Mouse (Mus musculus): ENCODE measurements around the gene Degs1. TPM values are rescaled to one million over a fixed set of nuclear protein-coding genes. Genes with fewer than 3 reads are reported as not detected.
"Not testable (repeated sequence)": the region's sequence is repeated elsewhere in the genome, so short reads cannot be mapped to it uniquely, and the experiment has no call there.

Gene Degs1
- polyA plus RNA-seq, 1 experiment from 2014 or later: 139 TPM

DNA sequence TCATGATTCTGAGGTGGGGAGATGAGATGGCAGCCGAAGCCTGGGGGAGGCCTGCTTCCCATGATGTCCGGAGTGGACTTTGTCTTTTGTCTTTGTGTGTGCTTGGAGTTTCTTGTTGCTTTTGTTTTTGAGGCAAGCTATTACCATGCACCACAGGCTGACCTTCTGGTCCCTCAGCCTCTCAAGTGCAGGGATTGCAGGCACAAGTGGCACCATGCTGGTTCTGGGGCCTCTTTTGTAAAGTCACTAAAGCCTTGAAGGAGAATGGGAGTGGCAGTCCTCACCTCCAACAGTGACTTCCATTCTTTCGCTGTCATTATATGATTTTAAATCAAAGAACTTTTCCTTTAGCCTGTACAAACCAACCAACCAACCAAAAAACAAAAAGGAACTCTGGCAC lies 14.6 kb upstream of the Degs1 start:
- Histone ChIP-seq H3K4me1 (no peaks in the 10 kb centered on the region), H3K27me3 (replicated peaks) (no peaks in the 10 kb centered on the region), H3K4me3 (replicated peaks) (no peak overlapping the region), H3K9ac (no peak overlapping the region), H3K36me3 (no peaks in the 10 kb centered on the region), H3K9me3 (no peaks in the 10 kb centered on the region), H3K4me2 (no peak overlapping the region), H3K27ac (no peak overlapping the region)
- no peak for ATAC-seq (ENCODE audit: insufficient read depth, low FRiP score, low read depth)
- WGBS: 83% methylated on average over 3 of the region's 3 CpGs

DNA sequence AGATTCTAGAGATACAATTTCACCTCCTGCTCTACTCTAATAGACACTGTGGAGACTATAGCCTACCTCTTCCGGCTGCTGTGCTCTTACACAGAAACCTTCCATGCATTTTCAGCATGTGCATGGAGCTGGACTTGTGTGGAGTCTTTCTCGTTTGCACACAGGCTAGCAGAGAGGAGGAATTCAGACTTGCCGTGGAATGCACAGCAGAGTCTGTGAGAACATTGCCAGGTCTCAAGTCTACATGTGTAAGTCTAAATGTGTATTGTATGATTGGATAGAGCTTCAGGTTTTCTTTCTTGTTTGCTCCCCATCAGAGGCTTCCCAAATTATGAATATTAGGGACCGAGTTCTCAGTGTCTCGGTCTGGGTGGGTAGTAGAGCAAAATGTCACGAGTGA lies 14.2 kb upstream of the Degs1 start:
- no peaks in the 10 kb centered on the region for H3K27me3 ChIP-seq (replicated peaks)
- H3K27ac ChIP-seq: no peak overlapping the region
- no peaks in the 10 kb centered on the region for H3K4me1 ChIP-seq
- ATAC-seq (ENCODE audit: insufficient read depth, low FRiP score, low read depth): no peak
- no peak overlapping the region for H3K4me2 ChIP-seq
- WGBS: 83% methylated on average over 6 of the region's 6 CpGs
- H3K9me3 ChIP-seq: no peaks in the 10 kb centered on the region
- no peak overlapping the region for H3K9ac ChIP-seq
- no peaks in the 10 kb centered on the region for H3K36me3 ChIP-seq
- H3K4me3 ChIP-seq (replicated peaks): no peak overlapping the region

DNA sequence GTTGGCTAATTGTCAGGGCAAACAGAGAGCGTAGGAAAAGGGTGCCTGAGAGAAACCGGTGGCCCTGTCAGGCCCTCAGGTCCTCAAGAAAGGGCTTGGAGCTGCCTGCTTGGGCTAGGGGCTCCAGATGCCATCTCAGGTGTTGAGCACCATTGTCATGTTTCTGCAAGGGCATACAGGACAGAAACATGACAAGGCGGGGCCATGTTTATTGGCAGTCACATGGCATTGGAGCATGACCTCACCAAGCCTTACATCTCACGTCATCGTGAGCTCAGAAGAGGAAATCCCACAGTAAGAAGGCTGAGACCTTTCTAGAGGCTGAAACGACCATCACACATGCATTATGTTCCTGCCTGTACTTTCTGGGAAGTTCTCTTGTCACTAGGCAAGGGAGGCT lies 13.5 kb upstream of the Degs1 start:
- no peaks in the 10 kb centered on the region for H3K36me3 ChIP-seq
- 83% methylated on average over 6 of the region's 6 CpGs for WGBS
- no peak overlapping the region for H3K9ac ChIP-seq
- H3K27ac ChIP-seq: no peak overlapping the region
- ATAC-seq (ENCODE audit: insufficient read depth, low FRiP score, low read depth): no peak
- H3K4me1 ChIP-seq: no peaks in the 10 kb centered on the region
- H3K9me3 ChIP-seq: no peaks in the 10 kb centered on the region
- H3K4me3 ChIP-seq (replicated peaks): no peak overlapping the region
- no peak overlapping the region for H3K4me2 ChIP-seq
- H3K27me3 ChIP-seq (replicated peaks): no peaks in the 10 kb centered on the region

- H3K36me3 ChIP-seq: no peaks in the 10 kb centered on the region
- no peak overlapping the region for H3K27ac ChIP-seq
- H3K4me1 ChIP-seq: no peaks in the 10 kb centered on the region
- H3K27me3 ChIP-seq (replicated peaks): no peaks in the 10 kb centered on the region
- no peaks in the 10 kb centered on the region for H3K9me3 ChIP-seq
- ATAC-seq (ENCODE audit: insufficient read depth, low FRiP score, low read depth): no peak
- H3K4me3 ChIP-seq (replicated peaks): no peak overlapping the region
- 49% methylated on average over 4 of the region's 4 CpGs for WGBS
- H3K9ac ChIP-seq: no peak overlapping the region
- no peak overlapping the region for H3K4me2 ChIP-seq
These were observed 9.7 kb upstream of the Degs1 start for GRCm38 (mm10) chr1:182292291-182292690.

DNA sequence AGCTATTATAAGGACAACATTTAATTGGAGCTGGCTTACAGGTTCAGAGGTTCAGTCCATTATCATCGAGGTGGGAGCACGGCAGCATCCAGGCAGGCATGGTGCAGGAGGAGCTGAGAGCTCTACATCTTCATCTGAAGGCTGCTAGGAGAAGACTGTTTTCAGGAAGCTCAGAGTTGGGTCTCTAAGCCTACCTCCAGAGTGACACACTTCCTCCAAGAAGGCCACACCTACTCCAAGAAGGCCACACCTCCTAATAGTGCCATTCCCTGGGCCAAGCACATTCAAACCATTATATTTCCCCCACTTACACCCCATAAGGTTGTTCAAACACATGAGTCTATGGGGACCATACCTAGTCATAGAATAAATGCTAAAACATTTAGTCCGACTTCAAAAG lies 8.1 kb upstream of the Degs1 start:
- H3K27ac ChIP-seq; H3K4me2 ChIP-seq; H3K9ac ChIP-seq; H3K9me3 ChIP-seq; ATAC-seq (ENCODE audit: insufficient read depth, low FRiP score, low read depth); H3K4me1 ChIP-seq; H3K36me3 ChIP-seq; H3K4me3 ChIP-seq (replicated peaks); H3K27me3 ChIP-seq (replicated peaks): not testable (repeated sequence)
- 91% methylated on average over 3 of the region's 3 CpGs for WGBS

- 61% methylated on average over 2 of the region's 2 CpGs for WGBS
These were observed 7.2 kb upstream of the Degs1 start for GRCm38 (mm10) chr1:182289781-182290180.

DNA sequence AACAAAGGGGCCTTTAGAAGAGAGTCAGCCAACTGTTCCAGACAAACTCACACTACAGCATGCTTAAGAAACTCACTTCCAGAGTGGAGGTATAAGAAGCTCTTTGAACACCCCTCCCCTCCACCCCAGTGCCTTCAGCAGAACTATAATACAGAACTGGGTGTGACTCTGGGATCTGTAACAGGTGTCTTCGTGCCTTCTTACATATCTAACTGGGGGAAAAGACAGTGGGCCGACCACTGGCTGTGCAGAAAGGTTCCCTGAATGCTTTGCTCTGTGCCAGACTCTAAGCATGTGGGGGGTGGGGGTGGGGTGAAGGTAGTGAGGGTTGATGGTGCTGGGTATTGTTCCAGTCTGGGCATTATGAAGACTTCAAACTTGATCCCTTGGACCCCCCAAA lies 6.0 kb upstream of the Degs1 start:
- Histone ChIP-seq H3K27me3 (replicated peaks) (no peaks in the 10 kb centered on the region), H3K9ac (no peak overlapping the region), H3K27ac (no peak overlapping the region), H3K4me2 (no peak overlapping the region), H3K36me3 (no peaks in the 10 kb centered on the region), H3K4me3 (replicated peaks) (no peak overlapping the region), H3K4me1 (no peaks in the 10 kb centered on the region), H3K9me3 (no peaks in the 10 kb centered on the region)
- WGBS: 65% methylated on average over 2 of the region's 2 CpGs
- ATAC-seq (ENCODE audit: insufficient read depth, low FRiP score, low read depth): no peak

More at GRCm38 (mm10) chr1:182289781-182290180, 7.2 kb upstream of the Degs1 start:
- H3K27me3 ChIP-seq (replicated peaks): no peaks in the 10 kb centered on the region
- H3K4me3 ChIP-seq (replicated peaks): no peak overlapping the region
- ATAC-seq (ENCODE audit: insufficient read depth, low FRiP score, low read depth): no peak
- H3K4me1 ChIP-seq: no peaks in the 10 kb centered on the region
- no peak overlapping the region for H3K9ac ChIP-seq
- no peaks in the 10 kb centered on the region for H3K9me3 ChIP-seq
- no peak overlapping the region for H3K4me2 ChIP-seq
- H3K27ac ChIP-seq: no peak overlapping the region
- no peaks in the 10 kb centered on the region for H3K36me3 ChIP-seq

DNA sequence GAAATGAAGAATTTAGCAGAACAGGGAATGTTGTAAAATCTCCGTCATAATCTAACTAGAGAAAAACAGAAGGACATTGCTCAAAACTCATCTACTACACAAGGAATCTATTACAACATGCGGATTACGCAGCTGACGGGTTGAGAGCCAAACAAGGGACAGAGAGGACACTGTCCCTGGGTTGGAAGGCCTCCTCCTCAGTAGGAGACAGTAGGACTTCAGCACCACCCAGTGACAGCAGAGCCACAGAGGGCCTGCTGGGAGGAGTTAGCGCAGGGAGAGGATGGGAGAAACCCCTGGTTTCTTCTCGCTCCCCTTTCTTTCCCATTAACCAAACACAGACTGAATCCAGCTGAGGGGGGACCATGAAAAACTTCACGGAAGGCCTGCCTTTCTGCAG lies 5.2 kb upstream of the Degs1 start:
- Histone ChIP-seq H3K4me2 (no peak overlapping the region), H3K27me3 (replicated peaks) (no peaks in the 10 kb centered on the region), H3K9ac (no peak overlapping the region), H3K4me3 (replicated peaks) (no peak overlapping the region), H3K36me3 (no peaks in the 10 kb centered on the region), H3K27ac (no peak overlapping the region), H3K9me3 (no peaks in the 10 kb centered on the region), H3K4me1 (no peaks in the 10 kb centered on the region; the same call in 1 of the 2 replicates)
- WGBS: 72% methylated on average over 7 of the region's 7 CpGs
- ATAC-seq (ENCODE audit: insufficient read depth, low FRiP score, low read depth): no peak

DNA sequence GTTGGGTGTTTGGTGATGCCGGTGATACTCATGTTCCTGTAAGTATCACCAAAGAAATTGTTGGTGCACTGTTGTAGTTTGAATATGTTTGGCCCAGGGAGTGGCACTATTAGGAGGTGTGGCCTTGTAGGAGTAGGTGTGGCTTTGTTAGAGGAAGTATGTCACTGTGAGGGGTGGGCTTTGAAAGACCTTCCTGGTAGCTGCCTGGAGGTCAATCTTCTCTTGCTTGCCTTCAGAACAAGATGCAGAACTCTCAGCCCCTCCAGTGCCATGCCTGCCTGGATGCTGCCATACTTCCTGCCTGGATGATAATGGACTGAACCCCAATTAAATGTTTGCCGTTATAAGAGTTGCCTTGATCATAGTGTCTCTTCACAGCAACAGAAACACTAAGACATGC lies 2.2 kb upstream of the Degs1 start:
- 92% methylated on average over 2 of the region's 2 CpGs for WGBS
- no peak overlapping the region for H3K27ac ChIP-seq
- no peak overlapping the region for H3K4me3 ChIP-seq (replicated peaks)
- no peaks in the 10 kb centered on the region for H3K27me3 ChIP-seq (replicated peaks)
- no peak overlapping the region for H3K9ac ChIP-seq
- H3K9me3 ChIP-seq: no peaks in the 10 kb centered on the region
- H3K36me3 ChIP-seq: no peaks in the 10 kb centered on the region
- no peak overlapping the region for H3K4me2 ChIP-seq
- peaks cover 15% of the 10 kb centered on the region for H3K4me1 ChIP-seq
- no peak for ATAC-seq (ENCODE audit: insufficient read depth, low FRiP score, low read depth)

- no peak overlapping the region for H3K27ac ChIP-seq
- H3K4me3 ChIP-seq (replicated peaks): peak overlapping the region; percentile 84; the same call in 1 of the 2 replicates
- no peaks in the 10 kb centered on the region for H3K27me3 ChIP-seq (replicated peaks)
- ATAC-seq (ENCODE audit: insufficient read depth, low FRiP score, low read depth): no peak
- no peak overlapping the region for H3K9ac ChIP-seq
- peak overlapping the region; percentile 67 for H3K4me2 ChIP-seq
- peaks cover 15% of the 10 kb centered on the region for H3K4me1 ChIP-seq
- 36% methylated on average over 7 of the region's 7 CpGs for WGBS
- H3K9me3 ChIP-seq: no peaks in the 10 kb centered on the region
- H3K36me3 ChIP-seq: peaks cover 9% of the 10 kb centered on the region; the same call in 1 of the 2 replicates
These were observed 627 bp upstream of the Degs1 start for GRCm38 (mm10) chr1:182283231-182283630.

- H3K4me2 ChIP-seq: peak overlapping the region; percentile 67
- no peaks in the 10 kb centered on the region for H3K27me3 ChIP-seq (replicated peaks)
- 12% methylated on average over 9 of the region's 9 CpGs for WGBS
- peaks cover 15% of the 10 kb centered on the region for H3K4me1 ChIP-seq
- H3K9me3 ChIP-seq: no peaks in the 10 kb centered on the region
- peak overlapping the region; percentile 84 for H3K4me3 ChIP-seq (replicated peaks)
- H3K36me3 ChIP-seq: peaks cover 23% of the 10 kb centered on the region; the same call in 1 of the 2 replicates
- ATAC-seq (ENCODE audit: insufficient read depth, low FRiP score, low read depth): peak; percentile 54; the same call in 1 of the 2 replicates
- no peak overlapping the region for H3K9ac ChIP-seq
- H3K27ac ChIP-seq: no peak overlapping the region
These were observed 1.3 kb downstream of the Degs1 start for GRCm38 (mm10) chr1:182281251-182281711.

DNA sequence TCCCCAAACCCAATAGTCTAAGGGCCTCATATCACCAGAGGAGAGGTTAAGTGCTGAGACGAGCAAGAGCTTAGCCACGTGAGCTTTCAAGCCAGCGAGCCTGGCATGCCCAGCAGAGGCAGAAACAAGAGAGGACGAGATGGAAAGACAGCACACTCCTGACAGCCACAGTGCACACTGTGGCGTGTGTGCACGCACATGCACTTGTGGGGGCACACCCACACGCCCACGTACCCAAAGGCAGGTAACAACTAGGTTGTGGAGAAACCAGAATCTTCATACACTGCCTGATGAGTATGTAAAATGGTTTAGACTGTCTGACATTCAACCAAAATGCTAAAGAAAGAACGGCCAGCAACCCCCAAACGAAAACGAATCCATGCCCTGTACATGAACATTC lies 2.0 kb downstream of the Degs1 start:
- no peaks in the 10 kb centered on the region for H3K9me3 ChIP-seq
- H3K27me3 ChIP-seq (replicated peaks): no peaks in the 10 kb centered on the region
- H3K9ac ChIP-seq: no peak overlapping the region
- 48% methylated on average over 11 of the region's 11 CpGs for WGBS
- no peak for ATAC-seq (ENCODE audit: insufficient read depth, low FRiP score, low read depth)
- H3K4me3 ChIP-seq (replicated peaks): peak overlapping the region; percentile 84
- peaks cover 23% of the 10 kb centered on the region; the same call in 1 of the 2 replicates for H3K36me3 ChIP-seq
- H3K4me2 ChIP-seq: peak overlapping the region; percentile 67
- no peak overlapping the region for H3K27ac ChIP-seq
- peaks cover 15% of the 10 kb centered on the region for H3K4me1 ChIP-seq

- WGBS: 84% methylated on average over 6 of the region's 6 CpGs
- no peak overlapping the region for H3K27ac ChIP-seq
- peak overlapping the region; percentile 67 for H3K4me2 ChIP-seq
- H3K9me3 ChIP-seq: no peaks in the 10 kb centered on the region
- no peak overlapping the region for H3K4me3 ChIP-seq (replicated peaks)
- ATAC-seq (ENCODE audit: insufficient read depth, low FRiP score, low read depth): no peak
- peaks cover 15% of the 10 kb centered on the region for H3K4me1 ChIP-seq
- no peaks in the 10 kb centered on the region for H3K27me3 ChIP-seq (replicated peaks)
- H3K9ac ChIP-seq: no peak overlapping the region
- H3K36me3 ChIP-seq: peaks cover 26% of the 10 kb centered on the region; the same call in 1 of the 2 replicates
These were observed 2.6 kb downstream of the Degs1 start for GRCm38 (mm10) chr1:182280046-182280445.
